ENCODE assay signal across 11 mouse cellular contexts in genomic region chr14:46966206-46966605, GRCm38 (mm10).
DNase-seq lines count a peak whose midpoint lies in the region; ATAC-seq and TF ChIP-seq lines count a peak whose summit lies in the region.
"Had no signal": no experiment of that assay in that cellular context is flagged by ENCODE, and none has a peak within 500 bp of the region (broad histone marks: within the 10 kb centered on the region; RNA-seq: fewer than 3 reads in every experiment).

No protein-coding gene starts in this region.

- WGBS in hindbrain, postnatal 0 days, result 75% methylated on average over 10 of the region's 10 CpGs
- WGBS in hindbrain, embryonic 12.5 days, result 61% methylated on average over 10 of the region's 10 CpGs
- WGBS in kidney, embryonic 15.5 days, result 47% methylated on average over 10 of the region's 10 CpGs

- no peak overlapping the region for H3K9ac ChIP-seq in hindbrain, postnatal 0 days (replicated peaks; ENCODE audit: low read length)
- no peak overlapping the region for H3K9ac ChIP-seq in hindbrain, embryonic 12.5 days
- no peak overlapping the region for H3K9ac ChIP-seq in kidney, embryonic 15.5 days

- peaks cover 3% of the 10 kb centered on the region; the same call in 1 of the 2 replicates for H3K4me1 ChIP-seq in hindbrain, postnatal 0 days (ENCODE audit: insufficient read depth, low read length)
- H3K4me1 ChIP-seq in hindbrain, embryonic 12.5 days, result peaks cover 9% of the 10 kb centered on the region
- H3K4me1 ChIP-seq in kidney, embryonic 15.5 days, result peaks cover 21% of the 10 kb centered on the region

- H3K4me2 ChIP-seq in hindbrain, postnatal 0 days (ENCODE audit: low read depth, low read length), result no peak overlapping the region
- H3K4me2 ChIP-seq in hindbrain, embryonic 12.5 days (replicated peaks), result no peak overlapping the region
- peak overlapping the region; percentile 23; the same call in 1 of the 2 replicates for H3K4me2 ChIP-seq in kidney, embryonic 15.5 days

- H3K4me3 ChIP-seq in hindbrain, postnatal 0 days (ENCODE audit: low read length), result no peak overlapping the region
- H3K4me3 ChIP-seq in hindbrain, embryonic 12.5 days, result no peak overlapping the region
- no peak overlapping the region for H3K4me3 ChIP-seq in kidney, embryonic 15.5 days (replicated peaks)
- H3K4me3 ChIP-seq: megakaryocyte, embryonic 14.5 days had no signal

- no peak overlapping the region for H3K27ac ChIP-seq in hindbrain, postnatal 0 days
- no peak overlapping the region for H3K27ac ChIP-seq in hindbrain, embryonic 12.5 days
- H3K27ac ChIP-seq in kidney, embryonic 15.5 days, result 0 out of 2 replicates have a peak overlapping the region, but pooled peaks have one; percentile 18

- DNase-seq in hindbrain, postnatal 0 days (ENCODE audit: low spot score), result no peak
- DNase-seq in gastrocnemius, adult 8-10 months (ENCODE audit: low spot score in 2 of 2), result peak; percentile 18 to 24
- DNase-seq in lung, postnatal 36 days, result peak; percentile 71
- DNase-seq in spleen, adult 12 weeks (ENCODE audit: low spot score), result no peak
- DNase-seq in cerebellum, postnatal 14 days, result no peak
- DNase-seq: cerebellum, postnatal 10 days had no signal

- no peak for ATAC-seq in hindbrain, postnatal 0 days
- ATAC-seq in hindbrain, embryonic 12.5 days (ENCODE audit: low FRiP score), result no peak
- no peak for ATAC-seq in kidney, embryonic 15.5 days (replicated peaks; ENCODE audit: low FRiP score)
- no peak for ATAC-seq in cerebellum, adult (ENCODE audit: insufficient number of reproducible peaks, low FRiP score, low TSS enrichment)
- ATAC-seq: hindbrain, embryonic 16.5 days had no signal

- peak; percentile 15 for TF ChIP-seq CTCF in hindbrain, postnatal 0 days (IDR thresholded peaks at IDR 0.05; ENCODE audit: low read depth)

- no peaks in the 10 kb centered on the region for H3K36me3 ChIP-seq in hindbrain, postnatal 0 days (ENCODE audit: insufficient read depth, low read length)
- H3K36me3 ChIP-seq in hindbrain, embryonic 12.5 days, result no peaks in the 10 kb centered on the region
- H3K36me3 ChIP-seq in kidney, embryonic 15.5 days, result no peaks in the 10 kb centered on the region

- H3K27me3 ChIP-seq in hindbrain, postnatal 0 days (ENCODE audit: insufficient read depth, low read length), result no peaks in the 10 kb centered on the region
- H3K27me3 ChIP-seq in hindbrain, embryonic 12.5 days, result no peaks in the 10 kb centered on the region
- H3K27me3 ChIP-seq in kidney, embryonic 15.5 days, result no peaks in the 10 kb centered on the region

- H3K9me3 ChIP-seq in hindbrain, postnatal 0 days (ENCODE audit: low read length), result no peaks in the 10 kb centered on the region
- no peaks in the 10 kb centered on the region for H3K9me3 ChIP-seq in hindbrain, embryonic 12.5 days (replicated peaks)
- no peaks in the 10 kb centered on the region for H3K9me3 ChIP-seq in kidney, embryonic 15.5 days (replicated peaks)

Comparison
In these comparisons a context has a peak if more than half of its experiments do, and no peak if none do; other contexts are left out.
1. DNase-seq: peak in gastrocnemius, adult 8-10 months (2 of 2) and lung, postnatal 36 days (single experiment); none in hindbrain, postnatal 0 days (single experiment), spleen, adult 12 weeks (single experiment) and cerebellum, postnatal 14 days (0 of 2).